Mouse (Mus musculus): Measurements from ENCODE around the gene Rps13.

DNA sequence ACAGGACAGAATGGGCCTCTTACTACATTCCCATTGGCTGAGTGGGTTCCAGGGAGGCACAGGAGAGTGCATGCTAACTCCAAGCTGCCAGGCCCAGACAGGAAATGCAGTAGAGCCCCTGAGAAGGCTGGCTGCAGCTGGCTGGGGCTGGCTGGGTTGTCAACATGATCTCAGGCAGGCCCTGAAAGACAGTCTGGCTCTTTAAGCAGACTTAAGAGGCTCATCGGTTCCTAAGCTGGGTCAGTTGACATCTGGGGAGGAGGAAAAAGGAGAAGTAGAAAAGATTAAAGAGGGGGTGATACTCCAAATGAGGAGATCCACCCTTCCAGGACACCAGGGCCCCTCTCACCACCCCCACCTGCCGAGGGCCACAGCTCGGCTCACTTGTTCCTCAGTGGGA, 39.0 kb downstream of the Rps13 start:
- TF ChIP-seq CTCF (conservative IDR thresholded peaks at IDR 0.05; ENCODE audit: low read length) (no peak), POU5F1 (IDR thresholded peaks at IDR 0.05; ENCODE audit: borderline replicate concordance, low read length) (no peak)

All from E14TG2a.4 (cell line).